Mouse (Mus musculus): ENCODE data around the gene 1700014D04Rik.
"Not testable (repeated sequence)": the region's sequence is repeated elsewhere in the genome, so short reads cannot be mapped to it uniquely, and the experiment has no call there.

Gene 1700014D04Rik

DNA sequence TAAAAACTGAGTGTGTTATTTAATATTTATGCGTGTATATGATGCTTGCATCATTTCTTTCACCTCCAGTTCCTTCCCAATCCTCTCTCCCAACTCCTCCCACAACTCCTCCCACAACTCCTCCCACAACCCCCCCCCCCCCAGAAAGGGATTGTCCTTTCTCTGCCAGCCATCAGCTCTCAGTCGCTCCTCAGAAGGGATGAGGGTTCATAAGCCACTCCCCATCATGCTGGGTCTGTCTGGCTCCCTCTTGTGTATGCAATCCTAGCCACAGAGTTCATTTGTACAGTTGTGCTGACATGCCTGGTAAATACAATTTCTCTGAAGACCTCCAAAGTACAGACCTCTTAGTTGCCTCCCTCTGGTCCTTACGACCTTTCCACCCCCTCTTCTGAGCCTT is 11.4 kb downstream of the 1700014D04Rik start:
- no peak for DNase-seq (ENCODE audit: low spot score in 2 of 2)

DNA sequence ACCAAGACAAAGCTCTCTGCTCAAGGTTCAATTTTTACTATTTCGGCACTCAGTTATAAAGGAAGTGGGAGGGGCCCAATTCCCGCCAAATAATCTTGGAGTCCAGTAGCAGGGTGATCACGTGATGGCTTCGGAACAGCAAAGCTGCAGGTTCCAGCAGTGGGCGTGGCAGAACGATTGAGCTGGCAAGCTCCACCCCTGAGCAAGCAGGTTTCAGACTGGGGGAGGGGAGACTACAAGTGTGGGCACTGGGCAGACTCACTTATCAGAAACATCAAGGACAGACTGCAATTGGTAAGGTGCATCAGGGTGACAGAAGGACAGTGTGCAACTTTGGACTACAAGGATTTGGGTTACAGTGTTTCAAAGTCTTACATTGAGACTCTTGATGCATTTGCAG is 12.2 kb downstream of the 1700014D04Rik start:
- DNase-seq (ENCODE audit: low spot score in 2 of 2), result peak; percentile 15 to 27

DNA sequence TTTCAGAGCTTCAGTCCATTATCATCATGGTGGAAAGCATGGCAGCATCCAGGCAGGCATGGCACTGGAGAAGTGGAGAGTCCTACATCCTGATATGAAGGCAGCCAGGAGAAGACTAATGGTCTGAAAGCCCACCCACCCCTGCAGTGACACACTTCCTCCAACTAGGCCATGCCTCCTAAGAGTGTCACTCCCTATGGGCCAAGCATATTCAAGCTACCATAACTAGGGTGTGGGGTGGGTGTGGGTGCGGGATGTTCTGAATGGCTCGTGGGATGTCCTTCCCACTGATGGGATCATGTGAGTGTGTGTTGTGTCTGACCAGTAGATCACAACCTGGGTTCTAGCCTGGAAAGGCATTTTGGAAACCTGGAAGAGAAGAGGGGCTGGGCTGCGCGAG is 12.6 kb downstream of the 1700014D04Rik start:
- no peak for DNase-seq (ENCODE audit: low spot score in 2 of 2)

DNA sequence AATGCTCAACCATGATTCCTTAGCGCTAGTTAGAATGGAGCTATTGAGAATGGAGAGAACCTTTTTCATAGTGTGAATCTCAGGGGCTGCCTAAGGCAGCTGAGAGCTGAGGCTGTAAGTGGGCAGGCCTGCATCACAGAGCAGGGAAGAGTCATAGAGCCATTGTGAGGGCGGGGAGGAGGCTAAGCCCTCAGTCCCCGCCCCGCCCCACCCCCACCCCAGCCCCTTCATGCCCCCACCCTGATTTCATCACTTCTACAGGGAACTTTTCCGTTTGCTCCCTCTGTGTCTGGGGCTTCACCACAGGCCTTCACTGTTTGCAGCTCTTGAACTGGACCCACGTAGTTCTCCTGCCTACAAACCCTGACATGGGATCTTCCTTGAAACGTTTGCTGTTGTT is 14.9 kb downstream of the 1700014D04Rik start, which contains the start of gene Spata31d1d:
TSS of gene Spata31d1d (minus strand) at position 101 of the 400 bp plus-strand sequence.
- DNase-seq (ENCODE audit: low spot score in 2 of 2), result no peak

GRCm38 (mm10) chr13:59728378-59729093 is 18.0 kb downstream of the 1700014D04Rik start:
- DNase-seq (ENCODE audit: low spot score in 2 of 2), result peak; percentile 73 to 76

GRCm38 (mm10) chr13:59726139-59726867 is 20.2 kb downstream of the 1700014D04Rik start:
- DNase-seq (ENCODE audit: low spot score in 2 of 2), result no peak

GRCm38 (mm10) chr13:59722089-59722488 is 24.5 kb downstream of the 1700014D04Rik start:
- not testable (repeated sequence) for DNase-seq (ENCODE audit: low spot score in 2 of 2)

GRCm38 (mm10) chr13:59719475-59719874 is 27.1 kb downstream of the 1700014D04Rik start:
- no peak for DNase-seq (ENCODE audit: low spot score in 2 of 2)

DNA sequence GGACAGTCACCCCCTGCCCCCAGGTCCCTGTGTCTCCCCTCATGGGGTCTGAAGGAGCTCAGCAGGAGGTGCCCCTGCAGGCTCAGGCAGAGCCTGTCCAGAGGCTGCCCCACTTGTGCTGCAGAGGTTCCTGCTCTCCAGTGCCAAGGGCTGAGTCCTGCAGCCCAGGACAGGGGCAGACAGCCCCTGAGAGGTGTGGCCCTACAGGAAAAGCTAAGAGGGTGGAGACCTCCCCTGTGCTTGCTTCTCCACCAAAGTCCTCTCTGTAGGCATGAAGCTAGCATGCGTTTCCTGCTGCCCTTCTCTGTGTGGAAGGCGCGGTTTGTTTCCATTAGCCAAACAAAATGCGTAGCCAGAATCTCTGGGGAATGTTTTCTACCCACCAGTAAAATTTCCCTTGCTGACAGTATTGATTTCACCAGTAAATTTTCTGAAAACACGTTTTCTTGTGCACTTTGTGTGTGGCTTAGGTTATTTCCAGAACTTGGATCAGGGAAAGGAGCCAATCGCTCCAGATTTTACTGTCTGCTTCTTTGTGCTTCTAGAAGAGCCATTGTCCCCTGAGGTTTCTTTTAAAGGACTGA is 27.6 kb downstream of the 1700014D04Rik start:
- DNase-seq (ENCODE audit: low spot score in 2 of 2), result not testable (repeated sequence)

GRCm38 (mm10) chr13:59713710-59714109 is 32.8 kb downstream of the 1700014D04Rik start:
- DNase-seq (ENCODE audit: low spot score in 2 of 2), result peak; percentile 26 to 29

GRCm38 (mm10) chr13:59711984-59712383 is 34.6 kb downstream of the 1700014D04Rik start, which contains the start of gene Spata31d1b:
Gene Spata31d1b, plus strand, starts transcription at chr13:59712284.
- not testable (repeated sequence) for DNase-seq (ENCODE audit: low spot score in 2 of 2)

DNA sequence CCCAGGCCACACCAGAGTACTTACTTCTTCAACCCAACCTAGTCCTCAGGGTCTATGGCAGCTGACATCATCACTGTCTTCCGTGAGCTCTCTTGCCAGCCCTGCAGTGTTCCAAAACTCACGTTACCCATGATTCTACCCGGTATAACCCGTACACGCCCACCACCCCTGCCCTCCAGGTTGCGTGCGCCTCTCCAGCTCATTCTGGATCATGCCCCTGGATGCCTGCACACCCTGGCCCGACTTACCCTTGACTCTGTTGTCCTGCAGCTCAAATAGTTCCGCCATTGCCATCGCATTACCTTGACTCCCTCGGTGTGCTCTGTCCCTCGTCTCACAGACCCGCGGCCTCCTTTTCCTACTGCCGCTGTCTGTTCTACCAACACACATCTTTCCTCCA is 36.3 kb downstream of the 1700014D04Rik start, which contains the start of gene Spata31d1a:
TSS of gene Spata31d1a (minus strand) at position 101 of the 400 bp plus-strand sequence.
- no peak for DNase-seq (ENCODE audit: low spot score in 2 of 2)

DNA sequence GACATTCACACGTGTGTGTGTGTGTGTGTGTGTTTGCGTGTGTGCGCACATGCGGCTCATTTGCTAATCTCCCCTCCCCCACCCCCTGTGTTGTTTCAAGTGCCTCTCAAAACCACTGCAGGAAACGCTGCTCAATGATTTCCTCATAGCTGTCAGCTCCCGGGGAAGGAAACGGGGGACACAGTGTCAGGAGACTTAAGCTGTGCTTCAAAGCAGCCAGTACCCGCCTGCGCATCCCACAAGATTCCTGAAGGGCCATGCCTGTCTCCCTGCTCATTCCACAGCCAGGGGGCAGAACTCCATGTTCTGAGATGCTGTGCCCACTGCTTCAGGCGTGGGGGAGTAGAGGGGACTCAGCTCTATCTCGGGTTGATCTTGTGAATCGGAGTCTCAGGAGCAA is 42.0 kb downstream of the 1700014D04Rik start:
- peak in 1 of 2 experiments; percentile 20 for DNase-seq (ENCODE audit: low spot score in 2 of 2)

- DNase-seq (ENCODE audit: low spot score in 2 of 2), result no peak
These were observed 43.0 kb downstream of the 1700014D04Rik start for GRCm38 (mm10) chr13:59703514-59703913.

- DNase-seq (ENCODE audit: low spot score in 2 of 2), result not testable (repeated sequence)
These were observed 46.4 kb downstream of the 1700014D04Rik start for GRCm38 (mm10) chr13:59700137-59700536.

GRCm38 (mm10) chr13:59699131-59699530 is 47.4 kb downstream of the 1700014D04Rik start:
- no peak for DNase-seq (ENCODE audit: low spot score in 2 of 2)

- DNase-seq (ENCODE audit: low spot score in 2 of 2), result no peak
These were observed 50.8 kb downstream of the 1700014D04Rik start for GRCm38 (mm10) chr13:59695781-59696180.

DNA sequence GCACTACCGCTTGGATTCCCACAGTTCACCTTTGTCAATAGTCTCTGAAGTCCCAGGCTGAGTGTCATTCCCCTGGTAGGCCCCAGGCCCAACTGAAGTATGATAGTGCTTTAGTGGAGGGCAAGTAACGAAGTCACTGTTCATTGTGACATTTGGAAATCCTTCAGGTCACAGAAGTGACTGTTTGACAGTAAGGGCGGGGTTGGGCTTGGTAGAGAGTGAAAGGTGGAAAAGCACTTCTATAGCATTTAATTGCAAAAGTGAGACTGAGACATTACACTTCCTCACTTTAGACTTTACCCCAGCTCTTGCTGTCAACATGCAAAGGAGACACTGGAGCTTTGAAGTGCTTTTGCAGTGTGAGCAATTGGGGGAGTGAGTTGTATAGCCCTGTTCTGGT is 52.5 kb downstream of the 1700014D04Rik start, which contains the start of gene 4921517D22Rik:
TSS of gene 4921517D22Rik (minus strand) at position 101 of the 400 bp plus-strand sequence.
- DNase-seq (ENCODE audit: low spot score in 2 of 2), result no peak

DNA sequence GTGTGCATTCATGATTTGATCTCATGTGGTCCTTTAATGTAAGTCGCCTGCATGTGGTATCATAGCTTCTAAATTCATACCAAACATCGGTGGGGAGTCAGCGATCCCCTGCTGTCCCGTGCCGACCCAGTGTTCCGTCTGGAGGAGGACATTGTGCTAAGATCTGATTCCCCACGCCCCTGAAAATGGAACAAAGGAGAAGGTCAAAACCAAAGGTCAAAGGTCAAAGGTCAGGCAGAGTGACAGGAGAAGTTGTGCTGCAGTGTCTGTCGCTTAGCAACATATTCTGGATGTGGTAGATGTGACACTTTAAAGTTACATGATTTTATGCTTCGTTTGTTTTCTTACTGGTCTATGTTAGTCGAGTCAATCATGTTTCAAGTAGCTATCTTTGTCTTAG is 55.1 kb downstream of the 1700014D04Rik start:
- DNase-seq (ENCODE audit: low spot score in 2 of 2), result no peak
